Mouse (Mus musculus) lung, embryonic 16.5 days (tissue): ENCODE measurements at regions not wholly inside any gene's neighbourhood (a gene's known extent, or its start where the extent isn't known, plus 50 kb on each side); places are given as distances from the start of the nearest gene placed in this dataset.

ENCODE experiments used
- ATAC-seq: fragments of 200-750 bp; cut with Nextera tagmentation; 2 replicates; pipeline ENCODE4 v1.8.0; 2017; ENCODE audit warnings: low read depth, mild to moderate bottlenecking, moderate library complexity
- H3K27ac ChIP-seq: fragments of 300-500 bp; sonication (generic); 2 replicates; pipeline ENCODE4 v1.5.1; 2014; ENCODE audit warnings: mild to moderate bottlenecking, control low read depth, low read length
- H3K27me3 ChIP-seq: fragments of 300-500 bp; sonication (generic); 2 replicates; pipeline ENCODE4 v1.6.1; 2014; ENCODE audit warnings: low read depth, low read length, mixed read lengths; ENCODE audit not compliant: control insufficient read depth, insufficient read depth
- H3K36me3 ChIP-seq: fragments of 300-500 bp; sonication (generic); 2 replicates; pipeline ENCODE4 v1.6.1; 2014; ENCODE audit warnings: low read length; ENCODE audit not compliant: control insufficient read depth, insufficient read depth
- H3K4me1 ChIP-seq: fragments of 300-500 bp; sonication (generic); replicated peaks from 2 replicates; pipeline ENCODE4 v1.6.1; 2014; ENCODE audit warnings: low read length, mixed read lengths; ENCODE audit not compliant: control insufficient read depth, insufficient read depth
- H3K4me2 ChIP-seq: fragments of 300-500 bp; sonication (generic); 2 replicates; pipeline ENCODE4 v1.6.1; 2014; ENCODE audit warnings: low read depth, low read length, control low read depth
- H3K4me3 ChIP-seq: fragments of 300-500 bp; sonication (generic); 2 replicates; pipeline ENCODE4 v1.5.1; 2014; ENCODE audit warnings: mild to moderate bottlenecking, low read length, control low read depth
- H3K9ac ChIP-seq: fragments of 300-500 bp; sonication (generic); 2 replicates; pipeline ENCODE4 v1.6.1; 2014; ENCODE audit warnings: low read length, control low read depth
- H3K9me3 ChIP-seq: fragments of 300-500 bp; sonication (generic); 2 replicates; pipeline ENCODE4 v1.6.1; 2016; ENCODE audit warnings: low read length; ENCODE audit not compliant: control insufficient read depth
- WGBS: fragments of 180-500 bp; shearing (Covaris S2); extraction: QIAGEN DNeasy Blood & Tissue Kit; methylation state at CpG from one replicate; pipeline ENCODE4 v1.1.7; 2014; 5-methylcytosine and 5-hydroxymethylcytosine counted together

- 58% methylated on average over 7 of the region's 7 CpGs for WGBS
- Histone ChIP-seq H3K9me3 (no peaks in the 10 kb centered on the region), H3K9ac (no peak overlapping the region), H3K27ac (no peak overlapping the region), H3K4me1 (no peaks in the 10 kb centered on the region), H3K4me2 (no peak overlapping the region), H3K4me3 (no peak overlapping the region), H3K36me3 (no peaks in the 10 kb centered on the region), H3K27me3 (no peaks in the 10 kb centered on the region)
- no peak for ATAC-seq
Observed at GRCm38 (mm10) chr13:28709966-28710365, 243.5 kb downstream of the Sox4 start.

GRCm38 (mm10) chr13:28701309-28701708, 252.2 kb downstream of the Sox4 start:
- no peak overlapping the region for H3K9ac ChIP-seq
- no peaks in the 10 kb centered on the region for H3K36me3 ChIP-seq
- ATAC-seq = no peak
- no peaks in the 10 kb centered on the region for H3K9me3 ChIP-seq
- H3K4me1 ChIP-seq = peaks cover 11% of the 10 kb centered on the region
- no peak overlapping the region for H3K4me3 ChIP-seq
- H3K4me2 ChIP-seq = no peak overlapping the region
- 21% methylated on average over 1 of the region's 1 CpGs for WGBS
- no peak overlapping the region for H3K27ac ChIP-seq
- no peaks in the 10 kb centered on the region for H3K27me3 ChIP-seq

GRCm38 (mm10) chr13:28700081-28700480, 253.4 kb downstream of the Sox4 start:
- no peak overlapping the region for H3K4me3 ChIP-seq
- WGBS = 55% methylated on average over 3 of the region's 3 CpGs

GRCm38 (mm10) chr13:28699490-28700032, 254.0 kb downstream of the Sox4 start:
- Histone ChIP-seq H3K4me1 (peaks cover 13% of the 10 kb centered on the region), H3K4me3 (no peak overlapping the region), H3K4me2 (no peak overlapping the region), H3K27ac (no peak overlapping the region), H3K36me3 (no peaks in the 10 kb centered on the region), H3K9ac (no peak overlapping the region), H3K27me3 (no peaks in the 10 kb centered on the region), H3K9me3 (no peaks in the 10 kb centered on the region)
- 0 out of 2 replicates have a peak, but pooled peaks have one; percentile 26 for ATAC-seq
- 86% methylated on average over 4 of the region's 4 CpGs for WGBS

More at GRCm38 (mm10) chr13:28700081-28700480, 253.4 kb downstream of the Sox4 start:
- peak; percentile 23; the same call in 1 of the 2 replicates for ATAC-seq
- Histone ChIP-seq H3K4me2 (no peak overlapping the region), H3K27me3 (no peaks in the 10 kb centered on the region), H3K36me3 (no peaks in the 10 kb centered on the region), H3K9me3 (no peaks in the 10 kb centered on the region), H3K27ac (no peak overlapping the region), H3K4me1 (peaks cover 13% of the 10 kb centered on the region), H3K9ac (no peak overlapping the region)

GRCm38 (mm10) chr13:28697796-28698678, 255.5 kb downstream of the Sox4 start:
- Histone ChIP-seq H3K4me2 (no peak overlapping the region), H3K27me3 (no peaks in the 10 kb centered on the region), H3K9ac (0 out of 2 replicates have a peak overlapping the region, but pooled peaks have one; percentile 11), H3K4me3 (no peak overlapping the region), H3K9me3 (no peaks in the 10 kb centered on the region), H3K4me1 (peaks cover 18% of the 10 kb centered on the region), H3K36me3 (no peaks in the 10 kb centered on the region), H3K27ac (peak overlapping the region; percentile 66)
- 37% methylated on average over 12 of the region's 12 CpGs for WGBS
- ATAC-seq = no peak

GRCm38 (mm10) chr13:28693078-28693477, 260.4 kb downstream of the Sox4 start:
- peak overlapping the region; percentile 90 for H3K27ac ChIP-seq
- H3K36me3 ChIP-seq = no peaks in the 10 kb centered on the region
- peaks cover 32% of the 10 kb centered on the region for H3K4me1 ChIP-seq
- ATAC-seq = peak; percentile 41; the same call in 1 of the 2 replicates
- H3K9ac ChIP-seq = no peak overlapping the region
- no peak overlapping the region for H3K4me2 ChIP-seq
- WGBS = 28% methylated on average over 4 of the region's 4 CpGs
- H3K4me3 ChIP-seq = no peak overlapping the region
- no peaks in the 10 kb centered on the region for H3K9me3 ChIP-seq
- H3K27me3 ChIP-seq = no peaks in the 10 kb centered on the region

GRCm38 (mm10) chr13:28692587-28692986, 260.9 kb downstream of the Sox4 start:
- Histone ChIP-seq H3K4me1 (peaks cover 27% of the 10 kb centered on the region), H3K27ac (peak overlapping the region; percentile 90), H3K27me3 (no peaks in the 10 kb centered on the region), H3K9ac (no peak overlapping the region), H3K9me3 (no peaks in the 10 kb centered on the region), H3K36me3 (no peaks in the 10 kb centered on the region), H3K4me3 (no peak overlapping the region), H3K4me2 (no peak overlapping the region)
- WGBS = 58% methylated on average over 5 of the region's 5 CpGs
- peak; percentile 70 for ATAC-seq

DNA sequence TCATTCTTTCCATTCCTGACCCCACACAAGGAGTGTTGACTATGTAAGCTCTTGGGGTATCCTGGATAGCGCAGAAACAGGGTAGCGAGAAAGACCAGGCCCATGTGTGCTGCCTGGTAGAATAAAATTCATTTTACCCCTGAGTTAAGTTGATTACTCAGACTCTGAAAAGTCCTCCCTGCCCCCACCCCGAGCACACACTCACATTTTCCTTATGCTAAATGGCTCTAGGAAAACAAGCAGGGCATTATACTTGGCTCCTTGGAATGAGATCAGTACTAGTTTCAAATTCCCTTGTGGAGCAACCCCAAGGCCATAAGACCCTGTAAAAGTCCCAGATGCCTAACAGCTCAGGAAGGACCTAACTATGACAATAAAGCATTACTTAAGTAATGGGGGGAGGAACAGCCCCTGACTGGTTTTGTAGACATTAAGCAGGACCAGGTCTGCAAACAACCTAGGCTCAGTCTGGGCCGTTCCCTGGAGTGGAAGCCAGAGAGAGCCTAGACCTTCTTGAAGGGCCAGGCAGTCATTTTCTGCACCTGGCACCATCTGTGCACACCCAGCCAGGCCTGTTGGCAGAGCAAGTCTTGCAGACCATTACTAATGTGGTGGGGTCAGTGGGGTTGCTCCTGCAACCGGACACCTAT, 262.9 kb downstream of the Sox4 start:
- Histone ChIP-seq H3K27ac (peak overlapping the region; percentile 44), H3K9me3 (no peaks in the 10 kb centered on the region), H3K4me1 (peaks cover 19% of the 10 kb centered on the region), H3K36me3 (no peaks in the 10 kb centered on the region), H3K27me3 (no peaks in the 10 kb centered on the region), H3K4me3 (no peak overlapping the region), H3K4me2 (no peak overlapping the region), H3K9ac (no peak overlapping the region)
- 61% methylated on average over 5 of the region's 5 CpGs for WGBS
- ATAC-seq = peak; percentile 31; the same call in 1 of the 2 replicates

DNA sequence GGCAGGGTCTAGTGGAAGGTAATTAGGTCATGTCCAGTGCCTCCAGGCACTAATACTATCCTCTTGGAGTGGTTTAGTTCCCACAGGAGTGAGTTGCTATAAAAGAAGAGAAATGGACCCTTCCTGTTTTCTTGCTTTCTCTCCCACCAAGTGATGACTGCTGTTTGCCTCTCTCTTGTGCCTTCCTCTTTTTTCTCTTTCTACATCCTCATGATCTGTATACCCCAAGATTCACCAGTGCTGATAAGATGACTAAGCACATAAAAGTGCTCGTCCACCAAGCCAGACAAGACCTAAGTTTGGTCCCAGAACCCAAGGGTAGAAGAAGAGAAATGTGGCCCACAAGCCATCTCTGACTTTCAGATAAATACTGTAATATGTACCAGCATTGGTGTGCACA, 265.7 kb downstream of the Sox4 start:
- no peak for ATAC-seq
- 54% methylated on average over 1 of the region's 1 CpGs for WGBS
- Histone ChIP-seq H3K9me3 (no peaks in the 10 kb centered on the region), H3K4me1 (peaks cover 13% of the 10 kb centered on the region), H3K36me3 (no peaks in the 10 kb centered on the region), H3K27me3 (no peaks in the 10 kb centered on the region), H3K4me2 (no peak overlapping the region), H3K9ac (no peak overlapping the region), H3K27ac (peak overlapping the region; percentile 41; the same call in 1 of the 2 replicates), H3K4me3 (no peak overlapping the region)
